Mouse (Mus musculus): ENCODE data around the gene Soga1. TPM values are rescaled to one million over a fixed set of nuclear protein-coding genes. Genes with fewer than 3 reads are reported as not detected.

Gene Soga1
- polyA plus RNA-seq, 1 experiment from 2014 or later, result 1.8 TPM

- H3K36me3 ChIP-seq (ENCODE audit: insufficient read depth, low read length), result peaks cover 16% of the 10 kb centered on the region; the same call in 1 of the 2 replicates
- H3K4me1 ChIP-seq (replicated peaks; ENCODE audit: insufficient read depth, low read length), result no peaks in the 10 kb centered on the region
- H3K27me3 ChIP-seq (ENCODE audit: insufficient read depth, low read length), result no peaks in the 10 kb centered on the region
Measured at GRCm38 (mm10) chr2:157118556-157118955, 39.5 kb upstream of the Soga1 start.

GRCm38 (mm10) chr2:157116964-157117363 is 37.9 kb upstream of the Soga1 start:
- H3K36me3 ChIP-seq (ENCODE audit: insufficient read depth, low read length), result peaks cover 16% of the 10 kb centered on the region; the same call in 1 of the 2 replicates
- WGBS, result 18% methylated on average over 3 of the region's 3 CpGs

More at GRCm38 (mm10) chr2:157118556-157118955, 39.5 kb upstream of the Soga1 start:
- no peak for ATAC-seq (replicated peaks; ENCODE audit: low FRiP score, low read depth)
- no peak for DNase-seq (ENCODE audit: low spot score)
- WGBS, result 75% methylated on average over 4 of the region's 4 CpGs
- Histone ChIP-seq H3K9me3 (replicated peaks; ENCODE audit: low read length) (no peaks in the 10 kb centered on the region), H3K9ac (ENCODE audit: low read depth, low read length) (no peak overlapping the region), H3K4me3 (replicated peaks; ENCODE audit: low read depth, low read length) (no peak overlapping the region), H3K4me2 (ENCODE audit: low read length) (no peak overlapping the region), H3K27ac (no peak overlapping the region)
- TF ChIP-seq CTCF (IDR thresholded peaks at IDR 0.05; ENCODE audit: low read depth), result no peak

GRCm38 (mm10) chr2:157108236-157108635 is 29.2 kb upstream of the Soga1 start:
- Histone ChIP-seq H3K9me3 (replicated peaks; ENCODE audit: low read length) (no peaks in the 10 kb centered on the region), H3K27me3 (ENCODE audit: insufficient read depth, low read length) (no peaks in the 10 kb centered on the region), H3K4me2 (ENCODE audit: low read length) (no peak overlapping the region), H3K9ac (ENCODE audit: low read depth, low read length) (no peak overlapping the region), H3K27ac (no peak overlapping the region), H3K4me3 (replicated peaks; ENCODE audit: low read depth, low read length) (no peak overlapping the region), H3K4me1 (replicated peaks; ENCODE audit: insufficient read depth, low read length) (no peaks in the 10 kb centered on the region), H3K36me3 (ENCODE audit: insufficient read depth, low read length) (peaks cover 17% of the 10 kb centered on the region)
- ATAC-seq (replicated peaks; ENCODE audit: low FRiP score, low read depth) (no peak), DNase-seq (ENCODE audit: low spot score) (no peak)
- WGBS, result 81% methylated on average over 4 of the region's 4 CpGs
- no peak for TF ChIP-seq CTCF (IDR thresholded peaks at IDR 0.05; ENCODE audit: low read depth)

More at GRCm38 (mm10) chr2:157116964-157117363, 37.9 kb upstream of the Soga1 start:
- Histone ChIP-seq H3K4me1 (replicated peaks; ENCODE audit: insufficient read depth, low read length) (no peaks in the 10 kb centered on the region), H3K27me3 (ENCODE audit: insufficient read depth, low read length) (no peaks in the 10 kb centered on the region), H3K27ac (no peak overlapping the region), H3K4me3 (replicated peaks; ENCODE audit: low read depth, low read length) (no peak overlapping the region), H3K9me3 (replicated peaks; ENCODE audit: low read length) (no peaks in the 10 kb centered on the region), H3K4me2 (ENCODE audit: low read length) (no peak overlapping the region), H3K9ac (ENCODE audit: low read depth, low read length) (no peak overlapping the region)
- ATAC-seq (replicated peaks; ENCODE audit: low FRiP score, low read depth), result no peak
- peak; percentile 67 for DNase-seq (ENCODE audit: low spot score)
- TF ChIP-seq CTCF (IDR thresholded peaks at IDR 0.05; ENCODE audit: low read depth), result peak; percentile 82

GRCm38 (mm10) chr2:157104454-157104853 is 25.4 kb upstream of the Soga1 start:
- Histone ChIP-seq H3K4me3 (replicated peaks; ENCODE audit: low read depth, low read length) (no peak overlapping the region), H3K36me3 (ENCODE audit: insufficient read depth, low read length) (peaks cover 25% of the 10 kb centered on the region), H3K9me3 (replicated peaks; ENCODE audit: low read length) (no peaks in the 10 kb centered on the region), H3K27ac (no peak overlapping the region), H3K9ac (ENCODE audit: low read depth, low read length) (no peak overlapping the region), H3K27me3 (ENCODE audit: insufficient read depth, low read length) (no peaks in the 10 kb centered on the region), H3K4me2 (ENCODE audit: low read length) (no peak overlapping the region), H3K4me1 (replicated peaks; ENCODE audit: insufficient read depth, low read length) (no peaks in the 10 kb centered on the region)
- no peak for ATAC-seq (replicated peaks; ENCODE audit: low FRiP score, low read depth)
- TF ChIP-seq CTCF (IDR thresholded peaks at IDR 0.05; ENCODE audit: low read depth), result no peak
- no peak for DNase-seq (ENCODE audit: low spot score)
- 70% methylated on average over 8 of the region's 8 CpGs for WGBS

- no peaks in the 10 kb centered on the region for H3K4me1 ChIP-seq (replicated peaks; ENCODE audit: insufficient read depth, low read length)
- H3K4me3 ChIP-seq (replicated peaks; ENCODE audit: low read depth, low read length), result no peak overlapping the region
- H3K36me3 ChIP-seq (ENCODE audit: insufficient read depth, low read length), result peaks cover 18% of the 10 kb centered on the region
- ATAC-seq (replicated peaks; ENCODE audit: low FRiP score, low read depth), result no peak
- H3K9me3 ChIP-seq (replicated peaks; ENCODE audit: low read length), result no peaks in the 10 kb centered on the region
- no peak overlapping the region for H3K9ac ChIP-seq (ENCODE audit: low read depth, low read length)
- H3K27ac ChIP-seq, result no peak overlapping the region
- no peak overlapping the region for H3K4me2 ChIP-seq (ENCODE audit: low read length)
- no peaks in the 10 kb centered on the region for H3K27me3 ChIP-seq (ENCODE audit: insufficient read depth, low read length)
- no peak for TF ChIP-seq CTCF (IDR thresholded peaks at IDR 0.05; ENCODE audit: low read depth)
- 51% methylated on average over 2 of the region's 2 CpGs for WGBS
- DNase-seq (ENCODE audit: low spot score), result no peak
Measured at GRCm38 (mm10) chr2:157102256-157102655, 23.2 kb upstream of the Soga1 start.

- no peak for TF ChIP-seq CTCF (IDR thresholded peaks at IDR 0.05; ENCODE audit: low read depth)
- Histone ChIP-seq H3K27ac (no peak overlapping the region), H3K4me1 (replicated peaks; ENCODE audit: insufficient read depth, low read length) (no peaks in the 10 kb centered on the region), H3K9ac (ENCODE audit: low read depth, low read length) (no peak overlapping the region), H3K36me3 (ENCODE audit: insufficient read depth, low read length) (peaks cover 15% of the 10 kb centered on the region), H3K27me3 (ENCODE audit: insufficient read depth, low read length) (no peaks in the 10 kb centered on the region), H3K4me2 (ENCODE audit: low read length) (no peak overlapping the region), H3K9me3 (replicated peaks; ENCODE audit: low read length) (no peaks in the 10 kb centered on the region), H3K4me3 (replicated peaks; ENCODE audit: low read depth, low read length) (no peak overlapping the region)
- DNase-seq (ENCODE audit: low spot score) (no peak), ATAC-seq (replicated peaks; ENCODE audit: low FRiP score, low read depth) (no peak)
- 95% methylated on average over 9 of the region's 9 CpGs for whole genome bisulfite sequencing
Measured at GRCm38 (mm10) chr2:157101650-157102049, 22.6 kb upstream of the Soga1 start.

- Histone ChIP-seq H3K27me3 (ENCODE audit: insufficient read depth, low read length) (no peaks in the 10 kb centered on the region), H3K4me1 (replicated peaks; ENCODE audit: insufficient read depth, low read length) (no peaks in the 10 kb centered on the region), H3K27ac (0 out of 2 replicates have a peak overlapping the region, but pooled peaks have one; percentile 21), H3K9me3 (replicated peaks; ENCODE audit: low read length) (no peaks in the 10 kb centered on the region), H3K36me3 (ENCODE audit: insufficient read depth, low read length) (peaks cover 12% of the 10 kb centered on the region; the same call in 1 of the 2 replicates), H3K9ac (ENCODE audit: low read depth, low read length) (peak overlapping the region; percentile 28; the same call in 1 of the 2 replicates), H3K4me2 (ENCODE audit: low read length) (no peak overlapping the region), H3K4me3 (replicated peaks; ENCODE audit: low read depth, low read length) (no peak overlapping the region)
- DNase-seq (ENCODE audit: low spot score), result peak; percentile 54
- peak; percentile 72 for ATAC-seq (replicated peaks; ENCODE audit: low FRiP score, low read depth)
- WGBS, result 34% methylated on average over 12 of the region's 12 CpGs
- TF ChIP-seq CTCF (IDR thresholded peaks at IDR 0.05; ENCODE audit: low read depth), result no peak
Measured at GRCm38 (mm10) chr2:157100319-157100605, 21.2 kb upstream of the Soga1 start.
